Mouse (Mus musculus): ENCODE data around the gene Jhy.

DNA sequence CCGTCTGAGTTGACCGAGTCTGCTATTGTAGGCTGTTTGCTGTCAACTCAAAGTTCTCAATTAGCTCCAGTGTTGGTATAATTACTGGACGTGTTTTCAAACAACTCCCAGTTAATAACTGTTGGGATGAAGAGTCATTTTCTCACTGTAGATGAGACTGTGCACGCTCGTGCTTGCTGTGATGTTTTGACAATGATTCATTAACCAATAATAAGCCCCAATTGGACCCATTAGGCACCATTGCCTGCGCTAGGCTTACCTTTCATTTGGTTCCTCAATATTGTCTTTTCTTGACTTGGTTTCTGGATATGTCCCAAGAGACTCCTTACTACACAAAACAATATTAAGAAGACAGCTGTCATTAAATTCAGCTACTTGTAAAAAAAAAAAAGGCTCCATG lies 71.5 kb downstream of the Jhy start:
- TF ChIP-seq POLR2A (IDR thresholded peaks at IDR 0.05; ENCODE audit: borderline replicate concordance, low read depth, low read length) (no peak), CTCF (IDR thresholded peaks at IDR 0.05; ENCODE audit: low read depth, low read length) (no peak)
